22 mouse cellular contexts compared by ENCODE assay signal in genomic region chr5:27291378-27291777, GRCm38 (mm10).
A peak's percentile ranks its signal among the peaks of the same experiment; 100 is the strongest.
DNase-seq lines count a peak whose midpoint lies in the region; ATAC-seq and TF ChIP-seq lines count a peak whose summit lies in the region.
"Had no signal": no experiment of that assay in that cellular context is flagged by ENCODE, and none has a peak within 500 bp of the region (broad histone marks: within the 10 kb centered on the region; RNA-seq: fewer than 3 reads in every experiment).

No protein-coding gene starts in this region.

- ATAC-seq in frontal cortex, adult (ENCODE audit: low TSS enrichment) = peak; percentile 94
- ATAC-seq in hindbrain, embryonic 13.5 days (ENCODE audit: low FRiP score) = no peak
- ATAC-seq: activated CD4-positive, CD25-positive, alpha-beta regulatory T cell, adult 4 months; CD4-positive, CD25-positive, alpha-beta regulatory T cell, adult 4 months; Patski had no signal

- no peak for DNase-seq in frontal cortex, adult 2 months (ENCODE audit: extremely low spot score in 1 of 2, low spot score in 1 of 2)
- DNase-seq in layer of hippocampus, adult 2 months (ENCODE audit: low spot score in 2 of 2) = no peak
- no peak for DNase-seq in layer of hippocampus, adult 18-20 months (ENCODE audit: low spot score in 2 of 2)
- DNase-seq in brain, adult 2 months (ENCODE audit: low read depth, low spot score) = peak; percentile 58
- DNase-seq in telencephalon, adult 2 months (ENCODE audit: low read depth, low spot score) = peak; percentile 24
- DNase-seq in testis, postnatal 14 days (ENCODE audit: low spot score) = no peak
- DNase-seq: adrenal gland, adult 2 months; adrenal gland, adult 8-10 months; adrenal gland, postnatal 10 days; adrenal gland, postnatal 14 days; adrenal gland, postnatal 25 days; adrenal gland, postnatal 36 days; cerebellum, adult 11 months; cerebellum, adult 11-12 months; cerebellum, adult 18-20 months had no signal

- H3K27ac ChIP-seq in layer of hippocampus, adult 2 months = peak overlapping the region; percentile 59; the same call in 1 of the 2 replicates
- no peak overlapping the region for H3K27ac ChIP-seq in hindbrain, embryonic 13.5 days

- H3K27me3 ChIP-seq in hindbrain, embryonic 13.5 days = no peaks in the 10 kb centered on the region
- H3K27me3 ChIP-seq: CH12.LX, Patski had no signal

- 90% methylated on average over 8 of the region's 8 CpGs for WGBS in hindbrain, embryonic 13.5 days

- H3K9me3 ChIP-seq in hindbrain, embryonic 13.5 days = no peaks in the 10 kb centered on the region

- H3K4me1 ChIP-seq in hindbrain, embryonic 13.5 days (replicated peaks) = no peaks in the 10 kb centered on the region

- no peak overlapping the region for H3K9ac ChIP-seq in hindbrain, embryonic 13.5 days

- no peak overlapping the region for H3K4me3 ChIP-seq in layer of hippocampus, adult 2 months
- no peak overlapping the region for H3K4me3 ChIP-seq in hindbrain, embryonic 13.5 days

- H3K4me2 ChIP-seq in hindbrain, embryonic 13.5 days = no peak overlapping the region

- peaks cover 4% of the 10 kb centered on the region; the same call in 1 of the 2 replicates for H3K36me3 ChIP-seq in hindbrain, embryonic 13.5 days
- H3K36me3 ChIP-seq: G1E had no signal

- no peak for TF ChIP-seq CTCF in layer of hippocampus, adult 2 months (conservative IDR thresholded peaks at IDR 0.05)

Comparison
In these comparisons a context has a peak if more than half of its experiments do, and no peak if none do; other contexts are left out.
1. DNase-seq: peak in brain, adult 2 months (single experiment) and telencephalon, adult 2 months (single experiment); none in frontal cortex, adult 2 months (0 of 2), layer of hippocampus, adult 2 months (0 of 2), layer of hippocampus, adult 18-20 months (0 of 2) and testis, postnatal 14 days (single experiment).